Mouse (Mus musculus): Measurements from ENCODE around the gene Slf2.

GRCm38 (mm10) chr19:44903343-44904000, 27.5 kb upstream of the Slf2 start:
- TF ChIP-seq CTCF (IDR thresholded peaks at IDR 0.05; ENCODE audit: low read depth) = no peak
- no peak for TF ChIP-seq EP300 (IDR thresholded peaks at IDR 0.05; ENCODE audit: low read depth)
